Mouse (Mus musculus): ENCODE results near the gene Gal3st2. TPM values are rescaled to one million over a fixed set of nuclear protein-coding genes. Genes with fewer than 3 reads are reported as not detected.

Gal3st2 gene
- 0.09 TPM in 1 of 2 replicates, not detected in the other for polyA plus RNA-seq (2012; ENCODE audit: low replicate concordance)

GRCm38 (mm10) chr1:93861048-93861447 lies at the start of gene Gal3st2:
Gal3st2 (plus strand) TSS chr1:93861306.

DNA sequence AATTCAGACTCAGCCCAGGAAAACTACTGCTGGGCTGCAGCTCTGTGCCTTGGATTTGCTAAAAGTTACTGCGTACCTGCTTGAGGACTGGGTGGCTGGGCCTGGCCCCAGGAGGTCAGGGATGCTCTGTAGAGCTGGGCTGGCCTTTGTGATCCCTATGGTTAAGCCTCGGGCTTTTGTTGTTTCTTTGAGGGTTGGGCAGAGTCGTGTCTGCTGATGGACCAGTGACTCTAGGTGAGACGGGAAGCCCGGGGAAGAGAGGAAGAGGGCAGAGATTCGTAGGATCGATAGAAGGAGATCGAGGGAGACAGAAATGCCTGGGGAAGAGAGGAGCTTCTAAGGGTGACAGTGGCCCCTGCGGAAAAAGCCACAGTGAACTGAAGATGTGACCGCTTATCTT lies 36.5 kb upstream of the Gal3st2 start, which contains the start of gene D2hgdh:
Gene D2hgdh (plus strand): TSS at position 301 of the 400 bp plus-strand sequence.

DNA sequence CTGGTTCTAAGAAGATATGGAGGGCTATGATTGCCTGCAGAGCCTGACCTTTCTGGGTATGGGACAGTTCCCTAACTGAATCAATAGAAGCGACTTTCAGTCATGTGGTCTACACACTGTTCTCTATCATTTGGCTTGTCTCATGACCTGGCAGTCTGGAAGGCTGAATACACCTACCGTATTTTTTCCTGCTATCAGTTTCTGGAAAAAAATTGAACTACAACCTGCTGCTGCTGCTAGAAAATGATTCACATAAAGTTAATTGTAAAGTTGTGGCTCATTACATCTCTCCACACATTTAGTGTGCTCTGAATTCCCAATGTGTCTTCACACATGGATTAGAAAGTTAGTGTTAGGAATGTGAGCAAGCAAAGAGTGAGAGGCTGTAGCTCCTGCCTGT lies 56.9 kb downstream of the Gal3st2 start, which contains the start of gene Gal3st2b:
Gene Gal3st2b (plus strand): TSS at position 301 of the 400 bp plus-strand sequence.

Other genes starting within 250 kb of the Gal3st2 start
- gene Stk25, start 202.6 kb upstream of the Gal3st2 start, polyA plus RNA-seq (2012; ENCODE audit: low replicate concordance), result 11.6 and 13.2 TPM in 2 replicates
- gene Bok, start 175.6 kb upstream of the Gal3st2 start, polyA plus RNA-seq (2012; ENCODE audit: low replicate concordance), result 4.8 and 8.8 TPM in 2 replicates
- 12.2 and 14.8 TPM in 2 replicates for gene Atg4b, start 109.8 kb upstream of the Gal3st2 start, polyA plus RNA-seq (2012; ENCODE audit: low replicate concordance)
- 31.8 and 85.1 TPM in 2 replicates for gene Thap4, start 106.4 kb upstream of the Gal3st2 start, polyA plus RNA-seq (2012; ENCODE audit: low replicate concordance)
- 35.4 and 46.3 TPM in 2 replicates for gene Dtymk, start 59.4 kb upstream of the Gal3st2 start, polyA plus RNA-seq (2012; ENCODE audit: low replicate concordance)
- 0.60 and 3.5 TPM in 2 replicates for gene Ing5, start 57.3 kb upstream of the Gal3st2 start, polyA plus RNA-seq (2012; ENCODE audit: low replicate concordance)
- 1.4 and 2.2 TPM in 2 replicates for gene D2hgdh, start 36.4 kb upstream of the Gal3st2 start, polyA plus RNA-seq (2012; ENCODE audit: low replicate concordance)
- gene Gal3st2b, start 57.0 kb downstream of the Gal3st2 start, polyA plus RNA-seq (2012; ENCODE audit: low replicate concordance), result not detected in 2 replicates
- not detected in 2 replicates for gene Gal3st2c, start 129.2 kb downstream of the Gal3st2 start, polyA plus RNA-seq (2012; ENCODE audit: low replicate concordance)
- gene Neu4, start 159.1 kb downstream of the Gal3st2 start, polyA plus RNA-seq (2012; ENCODE audit: low replicate concordance), result not detected in 2 replicates
- 0.44 and 0.82 TPM in 2 replicates for gene Pdcd1, start 191.2 kb downstream of the Gal3st2 start, polyA plus RNA-seq (2012; ENCODE audit: low replicate concordance)